Mouse (Mus musculus) neural tube, embryonic 11.5 days (tissue): ENCODE results near the gene Itgb3bp. TPM values are rescaled to one million over a fixed set of nuclear protein-coding genes. Genes with fewer than 3 reads are reported as not detected.

ENCODE experiments used
- ATAC-seq: fragments of 200-750 bp; cut with Nextera tagmentation; 2 replicates; pipeline ENCODE4 v1.8.0; 2017; ENCODE audit warnings: moderate number of reproducible peaks, mild to moderate bottlenecking, moderate TSS enrichment, moderate library complexity; ENCODE audit not compliant: insufficient read depth, low FRiP score, low TSS enrichment
- DNase-seq: peaks from one replicate; pipeline ENCODE4 v3.0.0-alpha.2; 2015; ENCODE audit warnings: low spot score
- H3K27ac ChIP-seq: fragments of 300-500 bp; sonication (generic); 2 replicates; pipeline ENCODE4 v1.5.1; 2014; ENCODE audit warnings: low read depth, mild to moderate bottlenecking, low read length
- H3K27me3 ChIP-seq: fragments of 300-500 bp; sonication (generic); 2 replicates; pipeline ENCODE4 v1.6.1; 2014; ENCODE audit warnings: mild to moderate bottlenecking, low read length, mixed read lengths; ENCODE audit not compliant: control insufficient read depth, insufficient read depth
- H3K36me3 ChIP-seq: fragments of 300-500 bp; sonication (generic); 2 replicates; pipeline ENCODE4 v1.6.1; 2014; ENCODE audit warnings: mild to moderate bottlenecking, low read length, moderate library complexity, mixed read lengths; ENCODE audit not compliant: control insufficient read depth, insufficient read depth
- H3K4me1 ChIP-seq: fragments of 300-500 bp; sonication (generic); 2 replicates; pipeline ENCODE4 v1.6.1; 2014; ENCODE audit warnings: low read length, mixed read lengths; ENCODE audit not compliant: control insufficient read depth, insufficient read depth
- H3K4me2 ChIP-seq: fragments of 300-500 bp; sonication (generic); 2 replicates; pipeline ENCODE4 v1.6.1; 2014; ENCODE audit warnings: low read depth, mild to moderate bottlenecking, moderate library complexity
- H3K4me3 ChIP-seq: fragments of 300-500 bp; sonication (generic); 2 replicates; pipeline ENCODE4 v1.5.1; 2014; ENCODE audit warnings: low read depth, low read length
- H3K9ac ChIP-seq: fragments of 300-500 bp; sonication (generic); 2 replicates; pipeline ENCODE4 v1.6.1; 2014; ENCODE audit warnings: mild to moderate bottlenecking, low read length
- H3K9me3 ChIP-seq: fragments of 300-500 bp; sonication (generic); 2 replicates; pipeline ENCODE4 v1.6.1; 2016; ENCODE audit warnings: low read length; ENCODE audit not compliant: control insufficient read depth
- WGBS: fragments of 180-500 bp; shearing (Covaris S2); extraction: QIAGEN DNeasy Blood & Tissue Kit; methylation state at CpG from one replicate; pipeline ENCODE4 v1.1.7; 2014; 5-methylcytosine and 5-hydroxymethylcytosine counted together
- polyA plus RNA-seq: library from polyadenylated mRNA; unstranded; fragments of >200 nt; fragmentation: Nextera tagmentation; extraction: Ambion mirVana; gene quantifications from 2 replicates; pipeline ENCODE4 v1.2.1, GENCODE M21; 2014

Gene Itgb3bp
- polyA plus RNA-seq, 1 experiment from 2014 or later = 44.7 TPM

DNA sequence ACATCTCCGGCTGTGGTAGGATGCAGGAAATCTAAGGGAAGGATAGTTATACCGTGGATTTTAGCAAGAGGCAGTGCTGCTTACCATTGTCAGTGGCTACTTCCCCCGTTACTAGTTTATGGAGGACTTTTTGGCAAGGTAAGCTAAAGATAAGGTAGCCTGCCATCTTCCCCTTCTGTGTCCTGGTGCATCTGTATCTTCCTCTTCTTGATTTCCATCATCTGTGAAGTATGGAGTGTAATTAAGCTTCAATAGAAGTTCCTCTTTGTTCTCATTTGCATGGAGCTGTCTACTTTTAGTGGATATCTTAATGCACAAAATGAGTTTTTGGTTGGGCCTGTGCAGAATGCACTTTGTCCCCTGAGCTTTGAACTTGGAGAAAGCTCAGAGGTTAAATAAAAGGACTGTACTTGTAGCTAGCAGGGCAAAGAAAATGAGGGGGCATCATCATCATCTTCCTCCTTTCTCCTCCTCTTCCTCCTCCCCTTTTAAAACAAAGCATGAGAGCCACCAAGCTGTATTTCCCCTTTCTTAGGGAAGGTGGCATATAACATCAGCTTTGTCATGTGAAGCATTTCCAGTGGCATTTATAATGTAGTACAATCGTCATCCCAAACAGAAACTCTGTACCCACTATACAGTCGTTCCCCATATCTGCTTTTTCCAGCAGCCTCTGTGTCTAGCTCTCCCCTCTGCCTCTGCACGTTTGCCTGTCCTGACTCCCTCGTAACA lies 28.6 kb upstream of the Itgb3bp start:
- 90% methylated on average over 7 of the region's 7 CpGs for WGBS
- Histone ChIP-seq H3K9ac (no peak overlapping the region), H3K27ac (no peak overlapping the region)

DNA sequence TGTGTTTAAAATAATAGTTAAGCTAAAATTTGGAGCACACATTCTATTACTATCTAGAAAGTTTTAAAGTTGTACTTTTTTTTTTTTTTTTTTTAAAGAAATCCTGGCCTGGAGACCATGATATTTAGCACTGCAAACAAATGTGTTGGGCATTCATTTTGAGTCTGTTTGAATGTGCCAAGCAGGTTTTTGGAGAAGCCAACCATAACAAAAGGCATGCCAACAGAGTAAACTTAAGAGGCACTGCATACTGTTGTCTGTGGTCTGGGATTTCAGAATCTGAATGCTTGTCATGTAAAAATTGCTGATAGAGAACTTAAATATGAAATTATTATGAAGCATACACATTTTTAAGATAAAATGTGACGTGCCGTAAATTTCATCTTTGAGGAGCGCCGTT lies 27.6 kb upstream of the Itgb3bp start:
- H3K27ac ChIP-seq = no peak overlapping the region
- no peak for ATAC-seq
- H3K4me1 ChIP-seq = no peaks in the 10 kb centered on the region
- H3K4me2 ChIP-seq = no peak overlapping the region
- no peaks in the 10 kb centered on the region for H3K27me3 ChIP-seq
- H3K9ac ChIP-seq = no peak overlapping the region
- DNase-seq = no peak
- H3K4me3 ChIP-seq = no peak overlapping the region
- WGBS = 95% methylated on average over 4 of the region's 4 CpGs
- no peaks in the 10 kb centered on the region for H3K36me3 ChIP-seq
- no peaks in the 10 kb centered on the region for H3K9me3 ChIP-seq

More for the DNA sequence above, 28.6 kb upstream of the Itgb3bp start:
- Histone ChIP-seq H3K27me3 (no peaks in the 10 kb centered on the region), H3K4me3 (no peak overlapping the region), H3K36me3 (no peaks in the 10 kb centered on the region), H3K4me1 (no peaks in the 10 kb centered on the region), H3K4me2 (no peak overlapping the region), H3K9me3 (no peaks in the 10 kb centered on the region)
- no peak for DNase-seq
- no peak for ATAC-seq

DNA sequence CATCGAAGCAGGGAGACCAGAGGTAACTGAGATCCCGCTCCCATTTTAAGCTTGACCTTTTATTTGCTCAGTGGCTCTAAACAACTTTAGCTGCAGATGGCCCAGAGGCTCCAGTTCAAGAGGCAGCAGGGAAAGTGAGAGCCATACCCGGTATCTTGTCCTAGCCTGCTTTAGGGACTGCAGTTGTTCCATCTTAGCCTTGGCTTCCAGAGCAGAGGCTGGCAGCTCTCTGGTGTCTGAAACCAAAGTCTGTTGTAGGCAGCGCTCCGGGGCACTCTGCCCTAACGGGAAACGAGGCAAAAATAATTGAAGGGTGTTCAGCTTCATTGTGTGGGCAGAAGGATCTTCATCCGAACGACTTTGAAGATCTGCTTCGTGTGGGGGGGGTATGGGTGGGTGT lies 25.8 kb upstream of the Itgb3bp start:
- no peak overlapping the region for H3K27ac ChIP-seq
- H3K27me3 ChIP-seq = no peaks in the 10 kb centered on the region
- no peaks in the 10 kb centered on the region for H3K9me3 ChIP-seq
- H3K9ac ChIP-seq = no peak overlapping the region
- H3K4me2 ChIP-seq = no peak overlapping the region
- no peak overlapping the region for H3K4me3 ChIP-seq
- no peaks in the 10 kb centered on the region for H3K4me1 ChIP-seq
- H3K36me3 ChIP-seq = no peaks in the 10 kb centered on the region
- DNase-seq = no peak
- ATAC-seq = no peak
- WGBS = 82% methylated on average over 10 of the region's 10 CpGs

DNA sequence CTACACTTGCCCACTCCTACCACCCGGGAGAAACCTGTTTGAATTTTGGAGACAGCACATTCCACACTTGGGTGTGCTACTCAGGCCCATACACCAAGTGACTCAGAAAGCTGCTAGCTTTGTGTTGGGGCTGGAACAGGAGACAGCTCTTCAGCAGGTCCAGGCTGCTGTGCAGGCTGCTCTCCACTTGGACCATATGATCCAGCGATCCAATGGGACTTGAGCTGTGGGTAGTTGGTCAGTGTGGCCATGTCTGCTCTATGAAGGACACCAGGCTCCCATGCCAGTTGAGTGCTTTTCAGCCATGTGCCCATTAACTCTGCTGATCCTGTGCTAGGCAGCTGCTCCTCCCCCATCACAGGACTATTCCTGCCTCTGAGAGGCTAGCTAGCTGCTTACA lies 24.3 kb upstream of the Itgb3bp start:
- Histone ChIP-seq H3K9me3 (no peaks in the 10 kb centered on the region), H3K4me2 (no peak overlapping the region), H3K4me1 (no peaks in the 10 kb centered on the region), H3K27ac (no peak overlapping the region), H3K36me3 (no peaks in the 10 kb centered on the region), H3K4me3 (no peak overlapping the region), H3K27me3 (no peaks in the 10 kb centered on the region), H3K9ac (no peak overlapping the region)
- DNase-seq (no peak), ATAC-seq (no peak)
- WGBS = 79% methylated on average over 2 of the region's 2 CpGs

DNA sequence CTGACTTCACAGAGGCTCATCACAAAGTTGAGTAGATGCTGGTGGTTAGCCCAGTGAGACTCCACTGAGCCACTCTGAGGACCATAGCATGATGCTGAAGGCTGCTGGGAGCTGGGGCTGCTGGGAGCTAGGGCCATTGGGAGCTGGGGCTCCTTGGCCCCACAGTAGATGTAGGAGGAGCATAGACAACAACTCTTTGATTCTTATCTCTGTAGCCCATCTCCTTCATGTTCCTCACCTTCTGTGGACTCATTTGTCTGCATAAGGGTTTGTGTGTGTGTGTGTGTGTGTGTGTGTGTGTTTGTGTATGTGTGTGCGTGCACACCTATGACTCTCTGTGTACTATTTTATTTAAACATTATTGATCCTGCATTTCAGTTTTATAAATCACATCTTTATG lies 18.3 kb upstream of the Itgb3bp start:
- H3K4me2 ChIP-seq = no peak overlapping the region
- no peaks in the 10 kb centered on the region for H3K27me3 ChIP-seq
- no peak for DNase-seq
- no peak overlapping the region for H3K27ac ChIP-seq
- H3K4me3 ChIP-seq = no peak overlapping the region
- 100% methylated on average over 1 of the region's 1 CpGs for WGBS
- H3K9ac ChIP-seq = no peak overlapping the region
- no peaks in the 10 kb centered on the region for H3K4me1 ChIP-seq
- H3K9me3 ChIP-seq = no peaks in the 10 kb centered on the region
- ATAC-seq = no peak
- H3K36me3 ChIP-seq = no peaks in the 10 kb centered on the region

DNA sequence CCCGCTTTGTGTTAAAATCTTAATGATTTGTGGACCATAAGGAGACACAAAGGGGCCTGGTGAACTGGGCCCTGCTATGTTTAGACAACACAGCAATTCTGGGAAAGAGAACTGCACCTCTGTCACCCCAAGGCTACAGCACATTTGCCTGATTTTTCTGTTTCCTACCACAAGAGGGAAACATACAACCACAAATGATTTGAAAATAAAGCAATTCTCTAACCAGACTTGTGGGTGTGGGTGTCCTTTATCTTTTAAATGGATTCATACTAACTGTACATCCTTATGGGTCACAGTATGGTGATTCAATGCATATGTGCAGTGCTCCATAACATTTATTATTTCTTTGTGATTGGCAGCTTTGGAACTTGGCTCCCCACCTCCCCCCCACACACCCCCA lies 17.6 kb upstream of the Itgb3bp start:
- Histone ChIP-seq H3K36me3 (no peaks in the 10 kb centered on the region), H3K4me3 (no peak overlapping the region), H3K4me1 (no peaks in the 10 kb centered on the region), H3K27ac (no peak overlapping the region), H3K27me3 (no peaks in the 10 kb centered on the region), H3K9ac (no peak overlapping the region), H3K4me2 (no peak overlapping the region), H3K9me3 (no peaks in the 10 kb centered on the region)
- ATAC-seq (no peak), DNase-seq (peak; percentile 50)
- 84% methylated on average over 1 of the region's 1 CpGs for WGBS

DNA sequence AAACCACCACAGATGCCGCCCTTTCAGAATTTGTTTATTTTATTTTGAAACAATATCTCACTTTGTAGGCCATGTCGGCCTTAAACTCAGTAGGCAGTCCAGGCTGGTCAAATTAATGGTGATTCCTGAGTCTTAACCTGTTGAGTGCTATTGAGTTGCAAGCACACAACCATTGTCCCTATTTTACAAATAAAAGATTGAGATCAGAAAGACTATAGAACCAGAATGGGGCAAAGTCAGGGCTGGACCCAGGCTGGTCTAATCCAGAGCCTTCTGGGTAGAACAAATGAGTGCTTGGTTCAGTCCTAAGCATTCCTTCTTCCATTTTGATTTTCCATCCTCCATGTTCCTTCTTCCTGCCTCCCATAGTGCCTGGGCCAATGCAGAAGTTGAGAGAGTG lies 16.9 kb upstream of the Itgb3bp start:
- Histone ChIP-seq H3K9ac (no peak overlapping the region), H3K4me1 (no peaks in the 10 kb centered on the region), H3K27me3 (no peaks in the 10 kb centered on the region), H3K27ac (no peak overlapping the region), H3K36me3 (no peaks in the 10 kb centered on the region), H3K9me3 (no peaks in the 10 kb centered on the region), H3K4me3 (no peak overlapping the region), H3K4me2 (no peak overlapping the region)
- ATAC-seq (no peak), DNase-seq (no peak)
- WGBS = 83% methylated on average over 2 of the region's 2 CpGs

DNA sequence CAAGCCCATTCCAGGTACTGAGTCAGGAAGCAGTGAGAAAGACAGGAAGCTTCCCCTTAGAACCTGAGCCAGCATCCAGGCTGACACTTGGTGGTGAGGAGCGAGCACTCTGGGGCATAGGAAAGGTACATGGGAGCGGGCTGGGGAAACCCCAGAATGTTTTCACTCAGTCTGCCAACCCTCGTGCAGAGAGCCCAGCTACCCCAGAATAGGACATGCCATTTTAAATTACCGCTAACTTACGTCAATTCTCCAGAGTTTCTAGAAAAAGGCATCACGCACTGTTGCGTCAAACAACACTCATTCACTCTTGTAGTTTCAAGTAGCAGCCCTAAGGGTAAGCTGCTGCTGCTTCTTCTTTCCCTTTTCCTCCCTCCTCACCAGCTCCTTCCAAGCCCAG lies 15.4 kb upstream of the Itgb3bp start:
- 94% methylated on average over 7 of the region's 7 CpGs for WGBS
- Histone ChIP-seq H3K4me1 (no peaks in the 10 kb centered on the region), H3K27ac (no peak overlapping the region), H3K27me3 (no peaks in the 10 kb centered on the region), H3K9me3 (no peaks in the 10 kb centered on the region), H3K4me2 (no peak overlapping the region), H3K4me3 (no peak overlapping the region), H3K9ac (no peak overlapping the region), H3K36me3 (no peaks in the 10 kb centered on the region)
- no peak for DNase-seq
- ATAC-seq = no peak

DNA sequence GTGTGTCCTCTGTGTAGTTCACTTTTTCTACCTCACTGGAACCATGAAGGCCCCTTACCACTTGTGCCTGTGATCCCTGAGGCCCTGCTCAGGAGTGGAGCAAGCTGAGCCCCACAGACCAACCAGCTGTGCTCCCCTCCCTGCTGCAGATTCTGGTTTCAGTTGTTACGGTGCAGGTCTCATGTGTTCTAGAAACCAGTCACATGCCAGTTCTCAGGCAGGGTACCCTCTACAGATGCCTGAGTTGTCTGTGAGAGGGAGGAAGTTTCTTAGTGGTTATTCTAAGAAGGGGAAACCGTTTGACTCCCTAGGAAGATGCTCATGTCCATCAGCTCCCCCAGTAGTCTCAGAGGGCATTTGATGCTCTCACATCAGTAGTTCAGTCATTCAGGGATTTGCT lies 15.0 kb upstream of the Itgb3bp start:
- Histone ChIP-seq H3K36me3 (no peaks in the 10 kb centered on the region), H3K27me3 (no peaks in the 10 kb centered on the region), H3K9me3 (no peaks in the 10 kb centered on the region), H3K4me1 (no peaks in the 10 kb centered on the region), H3K4me2 (no peak overlapping the region), H3K9ac (no peak overlapping the region), H3K4me3 (no peak overlapping the region), H3K27ac (no peak overlapping the region)
- WGBS = 81% methylated on average over 2 of the region's 2 CpGs
- ATAC-seq = no peak
- DNase-seq = no peak
